Mouse (Mus musculus) embryonic fibroblast, embryonic 13.5 days (primary cell): ENCODE measurements at regions not wholly inside any gene's neighbourhood (a gene's known extent, or its start where the extent isn't known, plus 50 kb on each side); places are given as distances from the start of the nearest gene placed in this dataset.

ENCODE experiments used
- H3K27ac ChIP-seq: 2 replicates; pipeline ENCODE4 v1.5.1; 2012; ENCODE audit warnings: low read length, control low read depth, inconsistent platforms; ENCODE audit not compliant: insufficient read depth
- H3K4me1 ChIP-seq: 2 replicates; pipeline ENCODE4 v1.6.1; 2011; ENCODE audit warnings: low read length; ENCODE audit not compliant: control insufficient read depth, insufficient read depth
- H3K4me3 ChIP-seq: 2 replicates; pipeline ENCODE4 v1.5.1; 2011; ENCODE audit warnings: mild to moderate bottlenecking, control low read depth, low read length; ENCODE audit not compliant: insufficient read depth
- CTCF ChIP-seq: IDR thresholded peaks from 2 replicates; pipeline ENCODE4 v1.5.1; 2011; ENCODE audit warnings: mild to moderate bottlenecking, control low read depth, low read length, moderate library complexity, borderline replicate concordance; ENCODE audit not compliant: insufficient read depth
- POLR2A ChIP-seq: IDR thresholded peaks from 2 replicates; pipeline ENCODE4 v1.6.1; 2011; ENCODE audit warnings: low read depth, mild to moderate bottlenecking, control low read depth, low read length, moderate library complexity

- H3K27ac ChIP-seq: no peak overlapping the region
- no peaks in the 10 kb centered on the region for H3K4me1 ChIP-seq
- no peak for TF ChIP-seq CTCF
- no peak for TF ChIP-seq POLR2A
- H3K4me3 ChIP-seq: no peak overlapping the region
These were observed 67.6 kb upstream of the Kirrel3 start for GRCm38 (mm10) chr9:34418100-34418499.

DNA sequence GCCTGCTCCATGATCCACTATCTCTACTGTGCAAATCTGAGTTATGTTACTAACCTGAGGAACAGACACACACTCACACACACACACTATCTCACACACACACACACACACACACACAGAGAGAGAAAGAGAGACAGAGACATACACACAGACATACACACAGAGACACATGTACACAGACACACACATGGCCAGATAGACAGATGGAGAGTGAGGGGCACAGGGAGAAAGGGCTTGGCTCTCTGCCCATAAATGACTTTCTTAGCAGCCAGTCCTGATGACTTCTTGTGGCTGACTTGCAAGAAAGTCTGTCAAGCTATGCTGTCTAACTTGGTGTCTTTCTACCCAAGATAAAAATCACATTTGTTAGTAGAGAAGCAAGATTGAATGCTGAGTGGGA lies 63.7 kb upstream of the Kirrel3 start:
- Histone ChIP-seq H3K4me1 (no peaks in the 10 kb centered on the region), H3K4me3 (no peak overlapping the region), H3K27ac (no peak overlapping the region)
- no peak for TF ChIP-seq POLR2A
- no peak for TF ChIP-seq CTCF

GRCm38 (mm10) chr9:34423062-34423461 lies 62.6 kb upstream of the Kirrel3 start:
- no peak overlapping the region for H3K4me3 ChIP-seq
- no peaks in the 10 kb centered on the region for H3K4me1 ChIP-seq
- no peak overlapping the region for H3K27ac ChIP-seq
- no peak for TF ChIP-seq POLR2A
- TF ChIP-seq CTCF: no peak

DNA sequence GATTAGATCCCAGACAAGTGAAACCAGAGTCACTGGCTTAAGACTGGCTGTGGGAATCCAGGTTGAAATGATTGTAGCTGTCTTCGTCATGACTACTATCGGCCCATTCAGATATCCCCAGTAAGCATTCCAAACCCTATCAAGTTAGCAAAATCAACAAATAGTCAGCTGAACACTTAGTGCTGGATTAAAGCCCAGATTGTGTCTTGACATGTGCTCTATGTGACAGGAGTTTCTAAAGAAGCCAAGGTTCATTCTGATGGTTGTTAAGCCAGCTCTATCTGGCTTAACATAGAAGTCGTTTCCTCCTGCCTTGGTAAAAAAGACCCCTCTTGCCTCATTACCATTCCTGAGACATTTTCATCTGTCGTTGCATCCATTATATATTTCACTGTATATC lies 59.1 kb upstream of the Kirrel3 start:
- Histone ChIP-seq H3K4me3 (no peak overlapping the region), H3K4me1 (no peaks in the 10 kb centered on the region), H3K27ac (no peak overlapping the region)
- TF ChIP-seq CTCF: no peak
- TF ChIP-seq POLR2A: no peak

DNA sequence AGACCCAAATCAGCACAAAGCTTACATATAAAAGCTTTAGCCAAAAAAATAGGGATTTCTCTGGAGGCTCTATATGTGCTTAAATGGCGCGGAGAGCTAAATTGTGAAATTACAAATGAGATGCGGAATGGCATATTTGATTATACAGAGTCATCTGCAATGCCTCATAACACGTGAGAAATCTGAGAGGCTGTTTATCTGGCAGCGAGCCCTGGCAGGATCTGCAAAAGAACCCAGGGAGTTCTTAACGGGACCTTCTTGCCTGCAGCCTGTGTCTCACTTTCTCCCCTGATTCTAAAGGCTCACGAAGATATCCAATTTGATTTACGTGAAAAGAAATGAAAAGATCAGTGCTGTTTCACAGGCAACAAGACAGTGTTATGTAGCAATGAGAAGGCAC lies 58.0 kb upstream of the Kirrel3 start:
- Histone ChIP-seq H3K4me3 (no peak overlapping the region), H3K27ac (no peak overlapping the region), H3K4me1 (no peaks in the 10 kb centered on the region)
- TF ChIP-seq CTCF (no peak), POLR2A (no peak)
